16 mouse cellular contexts compared by ENCODE assay signal in genomic region chr2:83993639-83994255, GRCm38 (mm10). TPM values are rescaled to one million over a fixed set of nuclear protein-coding genes. Genes with fewer than 3 reads are reported as not detected.
DNase-seq lines count a peak whose midpoint lies in the region; ATAC-seq lines count a peak whose summit lies in the region.
"Not testable (repeated sequence)": the region's sequence is repeated elsewhere in the genome, so short reads cannot be mapped to it uniquely, and the experiment has no call there.
"Had no signal": no experiment of that assay in that cellular context is flagged by ENCODE, and none has a peak within 500 bp of the region (broad histone marks: within the 10 kb centered on the region; RNA-seq: fewer than 3 reads in every experiment).

No protein-coding gene starts in this region.

- WGBS in lung, embryonic 15.5 days: 22% methylated on average over 8 of the region's 9 CpGs

- not testable (repeated sequence) for H3K36me3 ChIP-seq in lung, embryonic 15.5 days

- H3K9me3 ChIP-seq in lung, embryonic 15.5 days: not testable (repeated sequence)

- peak; percentile 100 for ATAC-seq in granulocyte monocyte progenitor cell, adult 5-6 weeks (replicated peaks; ENCODE audit: poor library complexity, severe bottlenecking)
- ATAC-seq in hematopoietic stem cell, adult 5-6 weeks (replicated peaks in 1 of 2; ENCODE audit: insufficient read depth in 1 of 2, low FRiP score in 2 of 2, low TSS enrichment in 1 of 2, low read depth in 1 of 2, poor library complexity in 2 of 2, severe bottlenecking in 2 of 2): peak; percentile 96 to 99
- peak; percentile 69; the same call in 1 of the 2 replicates for ATAC-seq in lung, embryonic 15.5 days (ENCODE audit: borderline replicate concordance, extremely low read depth, low FRiP score, low TSS enrichment)

- H3K4me3 ChIP-seq in lung, embryonic 15.5 days: 0 out of 2 replicates have a peak overlapping the region, but pooled peaks have one; percentile 9

- H3K9ac ChIP-seq in lung, embryonic 15.5 days: not testable (repeated sequence)

- H3K4me1 ChIP-seq in lung, embryonic 15.5 days: not testable (repeated sequence)

- not testable (repeated sequence) for H3K27me3 ChIP-seq in lung, embryonic 15.5 days

- peak; percentile 40 to 44 for DNase-seq in B cell, adult 2 months
- DNase-seq in adipocyte (ENCODE audit: low spot score): peak; percentile 15
- DNase-seq in kidney, postnatal 10 days: peak; percentile 41
- DNase-seq in naive thymus-derived CD4-positive, alpha-beta T cell, adult 2 months (ENCODE audit: low read depth): peak; percentile 90
- DNase-seq in thymus, postnatal 10 days (ENCODE audit: low spot score in 2 of 2): peak; percentile 50 to 62

- not testable (repeated sequence) for H3K27ac ChIP-seq in lung, embryonic 15.5 days

- not testable (repeated sequence) for H3K4me2 ChIP-seq in lung, embryonic 15.5 days

RNA-seq across cellular contexts. Expression of gene Gm13691, which starts 3.4 kb away (rescaled TPM):
- not detected in 2 replicates for total RNA-seq in granulocyte monocyte progenitor cell, adult 5-6 weeks (2014; fragmentation: Nextera tagmentation)
- 0.09 TPM in 1 of 2 replicates, not detected in the other for total RNA-seq in granulocyte monocyte progenitor cell, adult 5-6 weeks (2017)
- not detected in 2 replicates for total RNA-seq in hematopoietic stem cell, adult 5-6 weeks (2017)
- not detected in 2 replicates for polyA plus RNA-seq in lung, embryonic 15.5 days (2015; fragmentation: Nextera tagmentation; extraction: Ambion mirVana)
- polyA plus RNA-seq: C2C12; forebrain, embryonic 16.5 days; intestine, embryonic 14.5 days; midbrain, embryonic 10.5 days; stomach, postnatal 0 days had no signal

RNA-seq across cellular contexts. Expression of gene Gm13697, which starts 9.2 kb away (rescaled TPM):
- total RNA-seq in granulocyte monocyte progenitor cell, adult 5-6 weeks (2014; fragmentation: Nextera tagmentation): not detected in 2 replicates
- total RNA-seq in granulocyte monocyte progenitor cell, adult 5-6 weeks (2017): 0.10 and 0.13 TPM in 2 replicates
- not detected in 2 replicates for total RNA-seq in hematopoietic stem cell, adult 5-6 weeks (2017)
- not detected in 2 replicates for polyA plus RNA-seq in lung, embryonic 15.5 days (2015; fragmentation: Nextera tagmentation; extraction: Ambion mirVana)
- polyA plus RNA-seq: C2C12; forebrain, embryonic 16.5 days; intestine, embryonic 14.5 days; midbrain, embryonic 10.5 days; stomach, postnatal 0 days had no signal

RNA-seq across cellular contexts. Expression of gene Gm13694, which starts 15.0 kb away (rescaled TPM):
- total RNA-seq in granulocyte monocyte progenitor cell, adult 5-6 weeks (2014; fragmentation: Nextera tagmentation): not detected in 2 replicates
- 0.10 and 0.13 TPM in 2 replicates for total RNA-seq in granulocyte monocyte progenitor cell, adult 5-6 weeks (2017)
- not detected in 2 replicates for total RNA-seq in hematopoietic stem cell, adult 5-6 weeks (2017)
- not detected in 2 replicates for polyA plus RNA-seq in lung, embryonic 15.5 days (2015; fragmentation: Nextera tagmentation; extraction: Ambion mirVana)
- polyA plus RNA-seq: C2C12; forebrain, embryonic 16.5 days; intestine, embryonic 14.5 days; midbrain, embryonic 10.5 days; stomach, postnatal 0 days had no signal

RNA-seq across cellular contexts. Expression of gene Gm13696, which starts 20.8 kb away (rescaled TPM):
- not detected in 2 replicates for total RNA-seq in granulocyte monocyte progenitor cell, adult 5-6 weeks (2014; fragmentation: Nextera tagmentation)
- total RNA-seq in granulocyte monocyte progenitor cell, adult 5-6 weeks (2017): 0.10 and 0.13 TPM in 2 replicates
- total RNA-seq in hematopoietic stem cell, adult 5-6 weeks (2017): not detected in 2 replicates
- not detected in 2 replicates for polyA plus RNA-seq in lung, embryonic 15.5 days (2015; fragmentation: Nextera tagmentation; extraction: Ambion mirVana)
- polyA plus RNA-seq: C2C12; forebrain, embryonic 16.5 days; intestine, embryonic 14.5 days; midbrain, embryonic 10.5 days; stomach, postnatal 0 days had no signal

RNA-seq across cellular contexts. Expression of gene Gm13695, which starts 26.6 kb away (rescaled TPM):
- total RNA-seq in granulocyte monocyte progenitor cell, adult 5-6 weeks (2014; fragmentation: Nextera tagmentation): not detected in 2 replicates
- not detected in 2 replicates for total RNA-seq in granulocyte monocyte progenitor cell, adult 5-6 weeks (2017)
- not detected in 2 replicates for total RNA-seq in hematopoietic stem cell, adult 5-6 weeks (2017)
- not detected in 2 replicates for polyA plus RNA-seq in lung, embryonic 15.5 days (2015; fragmentation: Nextera tagmentation; extraction: Ambion mirVana)
- total RNA-seq: adrenal gland, postnatal 14 days; gastrocnemius, postnatal 10 days had no signal
- polyA plus RNA-seq: C2C12; forebrain, embryonic 16.5 days; intestine, embryonic 14.5 days; limb, embryonic 14.5 days; midbrain, embryonic 10.5 days; stomach, postnatal 0 days had no signal

Comparison
In these comparisons a context has a peak if more than half of its experiments do, and no peak if none do; other contexts are left out.
1. DNase-seq: peak in every context shown above with its lines; median percentile 90 in naive thymus-derived CD4-positive, alpha-beta T cell, adult 2 months; 56 in thymus, postnatal 10 days; 42 in B cell, adult 2 months; 41 in kidney, postnatal 10 days; 15 in adipocyte.